Mouse (Mus musculus) retina, embryonic 14.5 days (tissue): ENCODE measurements at regions not wholly inside any gene's neighbourhood (a gene's known extent, or its start where the extent isn't known, plus 50 kb on each side); places are given as distances from the start of the nearest gene placed in this dataset.

Source experiments
- DNase-seq: peaks from one replicate; pipeline ENCODE4 v3.0.0-alpha.2; 2015; ENCODE audit warnings: low spot score

DNA sequence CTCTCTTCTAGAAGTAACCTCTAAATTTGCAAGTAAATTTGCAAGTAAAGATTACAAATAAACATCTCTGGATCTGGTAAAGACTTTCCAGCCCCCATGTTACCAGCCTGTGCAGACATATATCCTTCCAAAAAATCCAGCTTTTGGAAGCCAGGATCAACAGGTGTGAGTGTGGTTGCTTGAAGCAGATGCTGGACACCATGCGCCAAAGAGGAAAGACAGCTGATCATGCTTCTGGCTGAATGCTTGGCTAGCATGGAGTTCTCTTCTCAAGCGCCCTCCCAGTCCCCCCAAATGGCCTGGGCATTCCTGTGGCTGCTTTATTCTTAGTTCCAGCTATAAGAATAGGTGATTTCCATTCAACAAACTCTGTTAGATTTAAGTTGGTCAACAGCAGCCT is 404.9 kb downstream of the Gm45692 start:
- no peak for DNase-seq

DNA sequence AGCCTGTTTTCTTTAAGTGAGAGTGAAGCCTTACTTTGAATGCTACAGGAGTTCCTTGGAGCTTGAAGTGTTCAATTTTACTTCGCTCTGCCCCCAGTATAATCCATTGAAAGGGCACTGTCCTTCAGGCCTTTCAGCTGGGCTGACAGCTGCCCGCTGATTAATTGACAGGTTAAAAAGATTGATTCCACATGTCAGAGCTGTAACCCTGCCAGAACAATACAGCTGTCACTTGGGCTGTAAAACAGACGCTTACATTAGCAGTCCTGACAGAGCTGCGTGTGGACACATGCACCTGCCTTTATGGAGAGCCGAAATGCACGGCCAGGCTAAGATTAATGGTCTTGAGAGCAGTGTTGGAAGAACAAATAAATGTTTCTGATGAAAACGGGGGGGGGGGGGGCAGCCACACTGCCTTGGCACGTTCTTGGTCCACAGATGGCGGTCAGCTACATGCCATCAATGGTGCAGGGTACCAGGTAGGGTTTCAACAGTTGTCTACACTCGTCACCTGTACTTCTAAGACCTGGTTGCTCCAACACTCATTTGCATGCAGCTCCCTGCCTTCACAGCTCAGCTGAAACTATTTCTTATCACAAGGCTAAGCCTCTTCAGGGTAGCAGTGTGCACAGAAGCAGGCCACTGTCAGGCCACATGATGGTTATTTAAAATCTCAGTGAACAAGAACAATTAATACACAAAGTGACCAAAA is 407.3 kb downstream of the Gm45692 start:
- DNase-seq: peak; percentile 30

DNA sequence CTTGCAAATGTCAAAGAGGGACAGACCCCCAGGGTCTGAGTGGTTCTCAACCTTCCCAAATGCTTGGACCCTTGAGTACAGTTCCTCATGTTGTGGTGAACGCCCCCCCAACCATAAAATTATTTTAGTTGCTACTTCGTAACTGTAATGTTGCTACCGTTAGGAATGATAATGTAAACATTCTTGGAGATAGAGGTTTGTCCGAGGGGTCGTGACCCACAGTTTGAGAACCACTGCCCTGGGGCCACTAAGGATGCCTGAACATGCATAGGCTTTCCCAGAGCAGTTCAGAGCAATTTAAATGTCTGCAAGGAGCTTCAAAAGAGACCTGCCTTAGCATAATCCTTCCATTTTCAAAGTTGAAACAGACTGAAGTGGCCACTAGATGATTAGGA is 407.8 kb downstream of the Gm45692 start:
- no peak for DNase-seq

DNA sequence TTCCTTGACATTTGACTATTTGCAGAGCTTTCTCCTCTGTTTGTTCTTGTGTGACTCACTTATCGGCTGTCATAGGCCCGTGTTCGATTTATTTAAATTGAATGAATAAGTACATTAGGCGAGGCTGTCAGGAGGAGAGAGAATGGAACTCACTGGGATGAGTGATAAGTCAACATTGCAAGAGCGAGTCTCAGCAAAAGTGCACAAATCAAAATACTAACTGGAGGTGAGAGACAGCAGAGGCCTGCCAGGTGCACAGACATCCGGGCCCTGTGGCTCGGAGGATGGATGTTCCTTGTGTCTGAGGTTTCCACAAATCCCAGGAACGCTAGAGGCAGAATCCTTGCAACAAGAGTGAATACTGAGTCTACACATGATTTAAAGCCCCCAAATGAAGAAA is 410.6 kb downstream of the Gm45692 start:
- no peak for DNase-seq

DNA sequence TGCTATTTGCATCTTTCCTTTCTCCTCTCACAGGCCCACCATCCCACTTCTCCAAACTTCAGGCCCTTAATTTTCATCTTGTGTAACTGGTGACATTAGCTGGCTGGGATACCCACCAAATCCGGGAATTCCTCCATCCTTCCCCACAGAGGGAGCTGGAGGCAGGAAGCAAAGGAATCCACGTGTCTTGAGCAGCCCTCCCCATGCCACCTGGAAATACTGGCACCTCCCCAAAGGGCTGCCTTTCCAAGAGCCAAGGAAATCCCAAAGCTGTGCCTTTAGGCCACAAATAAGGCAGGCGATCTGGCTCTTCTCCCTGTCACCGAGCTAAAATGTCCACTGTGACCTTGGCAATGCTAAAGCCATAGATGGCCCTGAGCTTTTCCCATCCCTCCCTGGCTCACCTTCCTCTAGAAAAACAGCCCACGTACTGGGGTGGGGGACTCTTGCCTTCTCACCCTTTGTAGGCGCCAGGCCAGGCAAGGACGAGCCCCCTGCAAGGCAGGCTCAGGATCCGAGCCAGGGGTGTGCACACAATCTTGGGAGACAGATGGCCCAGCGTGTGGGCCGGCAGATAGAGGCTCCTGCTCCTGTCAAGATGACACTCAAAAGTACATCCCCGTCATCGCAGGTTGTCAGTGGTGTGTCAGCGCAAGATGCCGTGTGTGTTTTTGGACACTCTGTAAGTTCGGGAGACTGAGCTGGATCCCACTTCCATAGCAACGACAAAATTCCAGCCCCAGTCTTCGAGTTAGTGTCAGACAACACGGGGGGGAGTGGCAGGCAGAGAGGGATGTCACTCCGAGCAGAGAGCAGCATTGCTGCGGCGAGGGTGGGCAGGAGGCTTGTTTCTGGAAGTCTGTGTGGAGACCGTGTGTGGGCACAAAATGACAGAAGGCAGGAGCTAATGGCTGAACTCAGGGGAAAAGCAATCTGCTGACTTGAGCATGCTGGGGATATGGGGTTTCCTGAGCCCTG is 414.4 kb downstream of the Gm45692 start:
- no peak for DNase-seq

DNA sequence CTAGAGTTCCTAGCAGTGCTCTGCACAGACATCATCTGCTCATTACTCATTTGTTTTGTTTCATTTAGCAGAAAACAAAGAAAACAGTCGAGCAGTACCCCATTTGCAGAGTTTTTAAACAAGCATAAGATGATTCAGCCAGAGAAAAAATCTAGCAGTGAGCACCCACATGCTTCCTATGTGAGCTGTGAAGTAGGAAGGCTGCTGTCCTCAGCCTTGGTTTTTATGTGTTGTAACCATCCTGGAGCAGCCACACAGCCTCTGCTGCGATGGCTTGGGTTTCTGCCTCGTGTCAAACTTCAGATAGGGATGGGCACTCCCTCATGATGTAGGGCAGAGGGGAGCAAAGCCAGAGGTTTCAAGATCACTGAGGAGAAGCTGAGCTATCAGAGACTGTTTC is 416.5 kb downstream of the Gm45692 start:
- DNase-seq: no peak

DNA sequence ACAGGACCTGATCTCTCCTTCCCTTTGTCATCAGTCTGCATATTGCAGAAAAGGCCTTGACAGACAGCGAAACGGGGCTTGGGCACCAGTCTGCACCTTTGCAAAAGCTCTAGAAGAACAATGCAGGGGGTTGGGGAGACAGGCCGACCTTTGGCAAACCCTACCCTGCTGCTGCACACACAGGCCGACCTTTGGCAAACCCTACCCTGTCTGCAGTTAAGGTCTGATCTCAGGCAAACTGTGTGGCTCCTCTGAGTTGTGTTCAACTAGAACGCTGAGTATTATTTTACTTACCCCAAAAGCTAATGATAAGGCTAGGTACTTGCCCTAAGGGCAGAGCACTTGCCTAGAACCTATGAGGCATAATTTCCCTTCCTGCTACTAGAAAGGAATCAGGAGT is 423.4 kb upstream of the Zfp703 start:
- DNase-seq: no peak

DNA sequence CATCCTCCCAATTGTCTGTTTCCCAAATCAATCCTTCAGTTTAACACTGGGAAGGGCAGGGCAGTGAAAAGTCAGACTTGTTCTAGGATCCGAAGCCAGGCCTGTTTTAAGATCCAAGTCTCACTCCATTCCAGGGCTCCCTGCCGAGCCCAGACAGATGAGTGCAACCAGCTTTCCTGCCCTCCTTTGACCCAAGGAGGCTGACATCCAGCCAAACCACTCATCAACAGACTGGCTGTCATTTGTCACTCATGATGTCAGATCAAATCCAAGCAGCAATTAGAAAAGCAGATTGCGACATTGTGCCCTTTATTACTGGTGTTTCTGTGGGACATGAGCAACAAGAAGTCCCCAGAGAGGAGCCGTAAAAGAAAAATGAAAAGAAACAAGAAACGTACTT is 417.9 kb upstream of the Zfp703 start:
- DNase-seq: no peak

DNA sequence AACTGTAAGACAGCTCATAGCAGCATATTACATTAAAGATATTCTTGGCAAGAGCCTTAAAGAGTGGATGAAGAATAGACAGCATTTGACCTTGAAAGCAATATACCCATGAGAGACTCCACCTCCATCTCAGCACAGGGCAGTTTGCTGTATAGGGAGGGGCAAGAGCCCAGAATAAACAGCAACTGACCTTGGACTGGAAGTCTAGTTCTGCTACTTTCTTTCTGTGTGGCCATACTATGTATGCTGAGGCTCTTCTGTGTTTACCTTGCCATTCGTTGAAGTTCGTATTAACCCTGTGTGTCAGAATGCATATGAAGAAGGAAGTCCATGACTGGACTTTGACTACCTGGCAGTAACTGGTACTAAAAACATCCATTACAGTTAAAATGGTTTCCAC is 414.0 kb upstream of the Zfp703 start:
- DNase-seq: no peak

DNA sequence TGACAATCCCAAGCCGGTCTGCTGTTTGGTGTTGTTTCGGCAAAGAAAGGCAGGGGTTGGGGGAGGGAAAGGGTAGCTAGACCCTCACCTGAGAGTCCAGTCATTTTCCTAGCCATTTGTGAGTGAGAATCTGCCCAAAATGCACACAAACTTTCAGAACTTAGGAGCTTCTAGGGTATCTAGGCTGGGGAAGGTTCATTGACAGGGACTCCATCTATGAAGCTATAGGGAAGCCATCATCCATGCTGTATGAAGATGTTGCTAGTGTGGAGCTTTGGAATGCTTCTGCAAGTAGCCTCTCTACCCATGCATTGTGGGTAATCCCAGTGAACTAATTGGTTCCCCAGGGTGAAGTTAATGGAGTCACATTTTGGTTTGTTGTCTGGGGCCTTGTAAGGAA is 412.9 kb upstream of the Zfp703 start:
- no peak for DNase-seq

DNA sequence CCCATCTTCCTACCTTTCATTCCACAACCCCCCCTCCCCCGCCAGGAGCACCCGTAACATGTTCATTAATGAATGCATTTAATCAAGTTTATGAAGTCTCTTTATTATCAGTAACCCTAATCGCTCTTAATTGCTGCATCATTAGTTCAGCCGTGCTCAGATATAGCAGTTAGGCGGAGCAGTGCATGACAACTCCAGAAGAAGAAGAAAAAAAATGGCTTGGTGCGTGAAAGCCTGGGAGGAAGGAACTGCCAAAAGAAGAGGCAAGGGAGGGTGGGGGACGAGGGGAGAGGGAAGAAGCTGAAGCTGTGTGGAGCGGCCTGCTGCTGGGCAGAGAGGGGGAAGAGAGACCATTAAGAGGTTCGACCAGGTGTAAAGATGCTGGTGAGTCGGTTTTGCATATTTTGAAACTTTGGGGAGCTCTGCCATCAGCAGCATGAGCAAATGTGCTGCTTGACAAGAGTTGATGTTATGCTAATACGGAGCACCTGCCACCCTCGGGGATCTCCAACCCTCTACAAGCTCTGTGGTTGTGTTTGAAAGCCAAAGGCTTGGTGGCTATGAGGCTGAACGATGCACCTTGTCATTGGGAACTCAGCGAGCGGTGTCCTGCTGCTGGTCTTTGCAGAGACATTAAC is 408.6 kb upstream of the Zfp703 start:
- peak; percentile 11 for DNase-seq

DNA sequence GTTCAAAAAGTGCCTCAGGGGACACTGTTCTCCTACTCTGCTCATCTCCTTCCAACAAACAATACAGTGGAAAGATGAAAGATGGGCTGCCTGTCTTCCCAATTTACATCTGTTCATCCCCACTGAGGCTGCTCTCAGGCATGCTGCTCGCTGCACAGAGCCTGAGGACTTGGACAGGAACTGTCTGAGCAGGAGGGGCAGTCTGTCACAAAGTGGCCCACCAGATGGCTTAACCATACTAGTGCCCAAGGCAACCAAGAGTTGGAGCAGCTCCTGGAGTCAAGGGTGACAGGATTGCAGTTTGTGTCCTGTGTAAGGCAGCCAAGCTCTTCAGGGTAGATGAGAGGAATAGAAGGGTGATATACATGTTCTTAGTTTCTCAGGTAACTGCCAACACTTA is 388.3 kb upstream of the Zfp703 start:
- DNase-seq: no peak

DNA sequence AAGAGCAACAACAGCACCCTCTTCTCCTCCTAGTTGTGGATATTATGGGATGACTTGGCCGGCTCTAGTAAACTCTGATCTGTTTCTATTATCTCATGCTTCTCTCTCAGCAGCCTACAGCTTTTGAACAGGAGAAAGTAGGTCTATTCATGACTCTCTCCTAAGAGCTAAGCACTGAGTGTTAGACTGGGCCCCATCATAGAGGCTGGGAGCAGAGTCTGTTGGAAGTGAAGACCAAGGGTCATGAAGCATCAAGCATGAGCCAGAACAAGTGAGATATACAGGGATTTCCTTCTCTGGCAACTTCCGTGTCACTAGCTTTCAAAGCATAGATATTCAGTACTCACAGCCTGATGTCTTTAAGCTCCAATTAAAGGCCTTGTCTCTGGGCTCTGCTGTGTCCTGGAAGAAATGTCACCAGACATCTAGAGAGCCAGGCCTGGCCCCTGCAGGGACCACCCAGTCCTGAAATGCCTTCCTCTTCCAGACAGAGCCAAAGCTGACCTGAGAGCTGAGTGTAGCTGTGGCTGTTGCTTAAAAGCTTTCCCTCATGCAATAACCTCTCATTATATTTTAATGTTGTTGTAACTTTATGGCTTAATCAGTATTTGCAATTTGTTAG is 386.4 kb upstream of the Zfp703 start:
- DNase-seq: peak; percentile 51

DNA sequence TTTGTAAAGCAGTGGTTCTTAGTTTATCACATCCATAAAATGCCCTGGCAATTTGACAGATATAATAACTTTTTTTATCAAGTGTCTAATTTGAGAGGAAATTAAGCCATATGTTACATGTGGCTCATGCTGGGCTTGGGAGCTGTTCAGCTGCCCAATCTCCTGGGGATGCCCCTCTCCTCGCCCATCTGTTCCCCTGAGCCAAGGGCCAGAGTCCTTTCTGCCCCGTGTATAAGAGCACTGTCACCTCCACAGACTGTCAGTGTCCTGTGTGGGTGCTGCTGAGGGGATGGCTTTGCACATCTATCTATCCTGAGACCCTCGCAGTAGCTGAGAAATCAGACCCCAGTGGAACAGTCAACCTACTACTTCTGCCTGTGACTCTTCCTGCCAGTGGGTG is 385.9 kb upstream of the Zfp703 start:
- peak; percentile 23 for DNase-seq

DNA sequence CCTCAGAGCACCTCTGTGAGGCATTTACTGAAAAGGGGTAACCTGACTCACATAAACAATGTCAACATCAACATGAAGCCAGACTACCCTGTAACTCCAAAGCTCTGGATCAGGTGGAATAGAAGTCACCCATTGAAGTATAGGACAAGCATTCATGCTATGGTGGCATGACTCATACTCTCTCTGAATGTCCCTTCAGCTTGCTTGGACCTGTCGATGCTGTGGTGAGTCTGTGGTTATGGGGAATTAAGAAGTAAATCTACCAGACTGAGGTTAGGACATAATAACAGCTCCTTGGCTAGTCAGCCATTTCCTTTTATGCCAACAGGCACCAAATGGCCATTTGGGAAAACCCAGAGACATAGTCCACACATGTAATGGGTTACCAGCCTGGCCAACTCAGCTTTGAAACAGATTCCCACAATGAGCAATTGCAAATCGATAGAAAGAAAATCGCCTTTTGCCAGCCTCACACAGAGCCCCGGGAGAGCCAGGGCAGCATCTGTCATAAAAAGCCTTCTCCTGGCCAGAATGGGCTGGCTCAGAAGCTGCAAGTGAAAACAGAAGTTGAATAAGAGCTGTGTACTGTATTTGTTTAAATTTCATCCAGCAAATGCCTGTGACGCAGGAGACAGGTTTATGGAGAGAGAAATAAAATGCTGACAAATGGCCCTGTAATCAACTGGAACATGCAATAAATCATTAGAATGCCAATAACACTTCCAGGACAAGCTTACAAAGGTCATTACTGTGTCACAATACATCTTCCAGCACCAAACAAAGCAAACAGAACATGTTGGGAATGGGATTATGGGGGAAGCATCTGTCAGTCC is 383.4 kb upstream of the Zfp703 start:
- DNase-seq: peak; percentile 8

DNA sequence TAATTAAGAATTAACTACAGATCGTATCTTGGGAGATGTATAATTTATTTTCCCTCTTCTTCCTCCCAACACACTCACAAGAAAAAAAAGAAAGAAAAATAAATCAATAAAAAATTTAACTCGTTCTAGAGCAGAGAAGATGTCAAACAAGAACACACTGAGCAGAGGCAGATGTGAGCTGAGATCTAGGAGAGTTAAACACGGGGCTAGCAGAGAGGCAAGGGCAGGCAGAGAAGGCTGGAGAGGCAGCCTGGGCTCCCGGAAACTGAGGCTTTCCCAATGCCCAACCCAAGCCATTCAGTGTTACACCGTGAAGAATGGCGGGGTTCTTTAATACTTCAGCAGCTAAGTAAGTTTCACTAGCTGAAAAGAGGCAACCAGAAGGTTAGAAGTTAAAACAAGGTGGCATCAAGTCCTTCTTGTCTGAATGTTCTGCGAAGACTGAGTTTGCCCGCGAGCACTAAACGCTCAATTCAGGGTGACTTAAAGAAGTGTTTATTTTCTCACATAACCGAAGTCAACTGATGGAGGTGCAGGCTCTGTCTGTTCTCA is 382.7 kb upstream of the Zfp703 start:
- DNase-seq: no peak

DNA sequence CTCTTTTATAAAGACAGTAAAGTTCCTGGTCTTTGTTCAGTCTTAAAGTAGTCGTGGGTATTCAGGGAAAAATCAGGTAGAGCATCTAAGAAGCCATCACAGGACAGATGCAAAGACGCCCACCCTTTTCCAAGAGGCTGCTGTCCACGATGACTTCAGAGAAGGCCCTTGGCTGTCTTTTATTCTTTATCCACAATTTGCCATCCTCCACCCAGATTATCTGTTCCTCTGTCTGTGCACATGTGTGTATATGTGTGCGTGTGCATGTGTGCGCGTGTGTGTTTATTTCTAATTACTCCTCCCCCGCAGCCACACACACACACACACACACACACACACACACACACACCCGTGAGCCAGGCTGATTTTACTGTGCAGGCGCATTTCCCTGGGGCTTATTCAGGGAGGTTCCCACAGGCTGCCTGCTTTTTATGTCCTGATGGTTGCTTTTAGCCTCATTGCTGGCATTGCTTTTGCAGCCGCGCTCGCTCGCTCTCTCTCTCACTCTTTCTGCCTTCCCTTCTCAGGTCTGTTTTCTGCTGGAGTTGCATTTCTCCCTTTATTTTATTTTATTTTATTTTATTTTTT is 381.6 kb upstream of the Zfp703 start:
- DNase-seq: no peak

DNA sequence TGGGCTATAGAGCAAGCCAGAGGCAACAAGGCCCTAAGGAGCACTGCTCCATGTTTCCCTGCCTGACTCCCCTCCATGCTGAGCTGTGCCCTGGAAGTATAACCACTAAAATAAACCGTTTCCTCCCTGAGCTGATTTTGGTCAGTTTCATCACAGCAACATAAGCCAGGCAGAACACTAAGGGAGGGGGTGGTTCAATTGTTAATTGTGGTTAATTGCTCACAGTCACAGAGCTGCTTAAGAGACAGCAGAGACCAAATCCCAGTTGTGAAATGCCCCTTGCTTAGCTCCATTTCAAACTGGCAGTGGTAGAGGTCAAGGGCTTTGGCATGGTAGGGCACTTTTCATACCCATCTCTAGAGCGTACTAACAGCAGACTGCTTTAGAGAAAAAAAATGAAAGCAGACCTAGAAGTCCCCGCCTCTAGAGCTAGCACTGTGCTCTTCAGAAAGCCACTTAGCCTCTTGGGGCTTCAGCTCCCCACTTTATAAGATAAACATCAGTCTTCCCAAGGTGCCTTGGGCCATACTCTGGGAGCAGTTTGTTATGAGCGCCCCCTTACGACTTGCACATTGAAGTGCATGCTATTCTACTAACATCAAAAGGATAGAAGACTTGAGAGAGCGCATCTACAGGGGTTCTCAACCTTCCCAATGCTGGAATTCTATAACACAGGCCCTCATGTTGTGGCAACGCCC is 380.3 kb upstream of the Zfp703 start:
- DNase-seq: no peak

DNA sequence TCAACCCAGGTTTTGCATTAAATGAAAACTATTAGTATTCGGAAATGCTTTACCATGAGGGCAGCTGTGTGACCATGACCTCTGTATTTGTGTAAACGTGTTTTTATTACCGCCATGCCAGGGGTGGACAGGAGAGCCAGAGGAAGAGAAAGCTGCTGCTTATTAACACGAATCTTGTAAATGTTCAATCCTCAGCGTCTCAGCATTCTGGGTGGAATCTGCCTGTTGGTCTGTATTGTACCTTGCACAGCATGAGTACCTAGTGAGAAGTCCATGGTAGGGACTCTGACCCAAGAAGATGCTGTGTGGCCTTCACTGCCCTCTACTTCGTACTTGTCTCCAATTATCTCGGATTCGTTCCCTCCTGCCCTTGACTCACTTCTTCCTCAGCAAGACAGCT is 378.6 kb upstream of the Zfp703 start:
- DNase-seq: no peak

DNA sequence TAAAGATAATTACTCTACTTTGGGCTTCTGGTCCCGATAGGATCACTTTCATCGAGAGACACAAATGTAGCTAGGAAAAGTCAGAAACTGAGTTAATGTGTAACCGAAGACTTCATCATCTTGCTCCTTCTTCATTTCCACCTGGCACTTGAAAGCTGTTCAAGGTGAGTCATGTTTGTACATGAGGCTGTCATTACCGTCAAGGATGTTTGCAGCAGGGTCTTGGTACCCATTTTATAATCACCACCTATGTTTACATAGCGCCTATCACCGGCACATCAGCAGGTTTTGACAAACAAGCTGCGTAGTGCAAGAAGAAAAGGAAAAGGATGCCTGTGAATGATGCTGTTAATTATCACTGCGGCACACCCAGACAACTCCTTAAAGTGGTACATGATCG is 377.0 kb upstream of the Zfp703 start:
- DNase-seq: no peak
